Mouse (Mus musculus) limb, embryonic 11.5 days (tissue): ENCODE data around the gene Nkx2-3. TPM values are rescaled to one million over a fixed set of nuclear protein-coding genes. Genes with fewer than 3 reads are reported as not detected.

Experiments
- microRNA-seq: library from miRNA; unstranded; fragments of <30 nt; microRNA quantifications from one replicate; pipeline ENCODE4, GENCODE M21; 2016
- polyA plus RNA-seq: library from polyadenylated mRNA; unstranded; fragments of >200 nt; fragmentation: Nextera tagmentation; extraction: Ambion mirVana; gene quantifications from 2 replicates; pipeline ENCODE4 v1.2.1, GENCODE M21; 2014

The Nkx2-3 gene
- polyA plus RNA-seq, 1 experiment from 2014 or later, result not detected

Small RNA genes within 50 kb of the gene (microRNA-seq; reads per million reads assigned to microRNA genes)
- gene Gm22646, result not detected

Other genes starting within 250 kb of the Nkx2-3 start
- 4.6 and 5.8 TPM in 2 replicates for gene Hpse2, start 224.0 kb upstream of the Nkx2-3 start, polyA plus RNA-seq
- 0.17 and 0.48 TPM in 2 replicates for gene Cnnm1, start 171.9 kb upstream of the Nkx2-3 start, polyA plus RNA-seq
- 41.0 and 45.6 TPM in 2 replicates for gene Got1, start 87.7 kb upstream of the Nkx2-3 start, polyA plus RNA-seq
- gene Slc25a28, start 62.6 kb downstream of the Nkx2-3 start, polyA plus RNA-seq, result 10.3 and 11.2 TPM in 2 replicates
- gene Entpd7, start 77.3 kb downstream of the Nkx2-3 start, polyA plus RNA-seq, result 13.7 and 16.7 TPM in 2 replicates
- gene Cutc, start 140.7 kb downstream of the Nkx2-3 start, polyA plus RNA-seq, result 11.6 and 12.3 TPM in 2 replicates
- gene Cox15, start 140.7 kb downstream of the Nkx2-3 start, polyA plus RNA-seq, result 9.3 and 11.0 TPM in 2 replicates
- 0.05 and 0.31 TPM in 2 replicates for gene Abcc2, start 169.9 kb downstream of the Nkx2-3 start, polyA plus RNA-seq